Mouse (Mus musculus) urinary bladder, adult 2 months (tissue): ENCODE results near the gene Nkain4. TPM values are rescaled to one million over a fixed set of nuclear protein-coding genes. Genes with fewer than 3 reads are reported as not detected.

ENCODE experiments used
- DNase-seq: peaks from one replicate; pipeline ENCODE4 v3.0.0; 2022; ENCODE audit warnings: low spot score
- polyA plus RNA-seq: library from polyadenylated mRNA; depleted of rRNA; stranded (reverse); fragments of >200 nt; gene quantifications from 2 replicates; pipeline ENCODE4 v1.2.3, GENCODE M21; 2012

Gene Nkain4
- polyA plus RNA-seq, 1 experiment: 72.3 TPM

GRCm38 (mm10) chr2:180952731-180953171 is 1.7 kb downstream of the Nkain4 start:
- DNase-seq: no peak

GRCm38 (mm10) chr2:180949947-180950346 is 4.6 kb downstream of the Nkain4 start:
- no peak for DNase-seq

- no peak for DNase-seq
These were observed 12.6 kb downstream of the Nkain4 start for GRCm38 (mm10) chr2:180941869-180942268.

- no peak for DNase-seq
These were observed 14.3 kb downstream of the Nkain4 start for GRCm38 (mm10) chr2:180940187-180940586.

- no peak for DNase-seq
These were observed 22.1 kb downstream of the Nkain4 start for GRCm38 (mm10) chr2:180932418-180932817.

GRCm38 (mm10) chr2:180928723-180929122 is 25.8 kb downstream of the Nkain4 start, which contains the start of gene Birc7:
Gene Birc7, plus strand, starts transcription at chr2:180929023.
- no peak for DNase-seq

- DNase-seq: peak; percentile 57
These were observed 29.3 kb downstream of the Nkain4 start for GRCm38 (mm10) chr2:180925176-180925575.

GRCm38 (mm10) chr2:180922739-180923138 is 31.8 kb downstream of the Nkain4 start:
- no peak for DNase-seq

GRCm38 (mm10) chr2:180920810-180921400 is 33.6 kb downstream of the Nkain4 start, which contains the start of gene Ythdf1:
Gene Ythdf1, minus strand, starts transcription at chr2:180920949.
- DNase-seq: peak; percentile 90

GRCm38 (mm10) chr2:180919913-180920809 is 34.3 kb downstream of the Nkain4 start:
- peak; percentile 27 for DNase-seq

GRCm38 (mm10) chr2:180915886-180916433 is 38.5 kb downstream of the Nkain4 start:
- DNase-seq: no peak

- no peak for DNase-seq
These were observed 43.6 kb downstream of the Nkain4 start for GRCm38 (mm10) chr2:180910928-180911327.

GRCm38 (mm10) chr2:180905556-180906221 is 48.8 kb downstream of the Nkain4 start:
- no peak for DNase-seq

GRCm38 (mm10) chr2:180904435-180905208 is 49.9 kb downstream of the Nkain4 start:
- no peak for DNase-seq

GRCm38 (mm10) chr2:180902086-180902485 is 52.4 kb downstream of the Nkain4 start:
- DNase-seq: no peak

- DNase-seq: no peak
These were observed 56.6 kb downstream of the Nkain4 start for GRCm38 (mm10) chr2:180897857-180898256.

- DNase-seq: no peak
These were observed 57.5 kb downstream of the Nkain4 start for GRCm38 (mm10) chr2:180896819-180897625.

- no peak for DNase-seq
These were observed 58.5 kb downstream of the Nkain4 start for GRCm38 (mm10) chr2:180895837-180896525.

- DNase-seq: no peak
These were observed 59.2 kb downstream of the Nkain4 start for GRCm38 (mm10) chr2:180895321-180895720.

- DNase-seq: no peak
These were observed 59.8 kb downstream of the Nkain4 start for GRCm38 (mm10) chr2:180894734-180895133.
